Mouse (Mus musculus): Measurements from ENCODE around the gene Fryl. TPM values are rescaled to one million over a fixed set of nuclear protein-coding genes. Genes with fewer than 3 reads are reported as not detected.

The Fryl gene
- polyA plus RNA-seq, 1 experiment: 15.3 TPM

- Histone ChIP-seq H3K4me2 (ENCODE audit: low read depth) (no peak overlapping the region), H3K36me3 (ENCODE audit: control insufficient read depth, insufficient read depth) (no peaks in the 10 kb centered on the region), H3ac (ENCODE audit: control insufficient read depth, insufficient read length) (no peak overlapping the region), H3K4me3 (no peak overlapping the region), H3K79me2 (ENCODE audit: control insufficient read depth, insufficient read depth) (peaks cover 6% of the 10 kb centered on the region), H3K27me3 (ENCODE audit: control insufficient read depth, insufficient read depth, insufficient read length) (no peaks in the 10 kb centered on the region)
- no peak for TF ChIP-seq POLR2A (IDR thresholded peaks at IDR 0.05; ENCODE audit: insufficient read length, low read depth)
- no peak for TF ChIP-seq REST (IDR thresholded peaks at IDR 0.05; ENCODE audit: insufficient read depth, insufficient read length)
- no peak for TF ChIP-seq MYOG (IDR thresholded peaks at IDR 0.05; ENCODE audit: control insufficient read depth in 1 of 3, insufficient read depth in 1 of 3, insufficient read length in 2 of 3, low read depth in 2 of 3)
- no peak for TF ChIP-seq MAX (IDR thresholded peaks at IDR 0.05; ENCODE audit: low read depth)
- no peak for TF ChIP-seq E2F4 (IDR thresholded peaks at IDR 0.05; ENCODE audit: insufficient read depth)
- no peak for TF ChIP-seq POLR2AphosphoS2 (IDR thresholded peaks at IDR 0.05; ENCODE audit: insufficient read length, low read depth)
- no peak for TF ChIP-seq TCF3 (IDR thresholded peaks at IDR 0.05; ENCODE audit: insufficient read length, low read depth)
- TF ChIP-seq TCF12 (IDR thresholded peaks at IDR 0.05; ENCODE audit: insufficient read depth, poor library complexity, severe bottlenecking): no peak
- TF ChIP-seq MYOD1 (IDR thresholded peaks at IDR 0.05; ENCODE audit: control insufficient read depth in 1 of 3, insufficient read length in 2 of 3, low read depth in 2 of 3): no peak
- no peak for TF ChIP-seq SRF (IDR thresholded peaks at IDR 0.05; ENCODE audit: control insufficient read depth, insufficient read length, low read depth)
- TF ChIP-seq USF1 (IDR thresholded peaks at IDR 0.05; ENCODE audit: low read depth): no peak
- TF ChIP-seq CEBPB (IDR thresholded peaks at IDR 0.05; ENCODE audit: insufficient read depth, poor library complexity, severe bottlenecking): no peak
These were observed 38.4 kb downstream of the Fryl start for GRCm38 (mm10) chr5:73218065-73218464.

GRCm38 (mm10) chr5:73217116-73217515 lies 39.3 kb downstream of the Fryl start:
- no peaks in the 10 kb centered on the region for H3K36me3 ChIP-seq (ENCODE audit: control insufficient read depth, insufficient read depth)
- H3K79me2 ChIP-seq (ENCODE audit: control insufficient read depth, insufficient read depth): peaks cover 6% of the 10 kb centered on the region
- H3ac ChIP-seq (ENCODE audit: control insufficient read depth, insufficient read length): no peak overlapping the region
- H3K4me3 ChIP-seq: no peak overlapping the region
- no peaks in the 10 kb centered on the region for H3K27me3 ChIP-seq (ENCODE audit: control insufficient read depth, insufficient read depth, insufficient read length)
- no peak overlapping the region for H3K4me2 ChIP-seq (ENCODE audit: low read depth)
- no peak for TF ChIP-seq TCF12 (IDR thresholded peaks at IDR 0.05; ENCODE audit: insufficient read depth, poor library complexity, severe bottlenecking)

- Histone ChIP-seq H3K79me2 (ENCODE audit: control insufficient read depth, insufficient read depth) (peaks cover 6% of the 10 kb centered on the region), H3K4me3 (no peak overlapping the region), H3K36me3 (ENCODE audit: control insufficient read depth, insufficient read depth) (peaks cover 3% of the 10 kb centered on the region), H3K27me3 (ENCODE audit: control insufficient read depth, insufficient read depth, insufficient read length) (no peaks in the 10 kb centered on the region), H3K4me2 (ENCODE audit: low read depth) (no peak overlapping the region), H3ac (ENCODE audit: control insufficient read depth, insufficient read length) (no peak overlapping the region)
- TF ChIP-seq TCF3 (IDR thresholded peaks at IDR 0.05; ENCODE audit: insufficient read length, low read depth) (no peak), SRF (IDR thresholded peaks at IDR 0.05; ENCODE audit: control insufficient read depth, insufficient read length, low read depth) (no peak), POLR2AphosphoS2 (IDR thresholded peaks at IDR 0.05; ENCODE audit: insufficient read length, low read depth) (no peak), CEBPB (IDR thresholded peaks at IDR 0.05; ENCODE audit: insufficient read depth, poor library complexity, severe bottlenecking) (no peak), USF1 (IDR thresholded peaks at IDR 0.05; ENCODE audit: low read depth) (no peak), E2F4 (IDR thresholded peaks at IDR 0.05; ENCODE audit: insufficient read depth) (no peak), MYOD1 (IDR thresholded peaks at IDR 0.05; ENCODE audit: control insufficient read depth in 1 of 3, insufficient read length in 2 of 3, low read depth in 2 of 3) (no peak), POLR2A (IDR thresholded peaks at IDR 0.05; ENCODE audit: insufficient read length, low read depth) (no peak)
These were observed 40.4 kb downstream of the Fryl start for GRCm38 (mm10) chr5:73216014-73216413.

- Histone ChIP-seq H3K79me2 (ENCODE audit: control insufficient read depth, insufficient read depth) (peaks cover 6% of the 10 kb centered on the region), H3ac (ENCODE audit: control insufficient read depth, insufficient read length) (no peak overlapping the region), H3K4me3 (no peak overlapping the region), H3K36me3 (ENCODE audit: control insufficient read depth, insufficient read depth) (peaks cover 3% of the 10 kb centered on the region), H3K4me2 (ENCODE audit: low read depth) (no peak overlapping the region), H3K27me3 (ENCODE audit: control insufficient read depth, insufficient read depth, insufficient read length) (no peaks in the 10 kb centered on the region)
- no peak for TF ChIP-seq SRF (IDR thresholded peaks at IDR 0.05; ENCODE audit: control insufficient read depth, insufficient read length, low read depth)
- no peak for TF ChIP-seq MAX (IDR thresholded peaks at IDR 0.05; ENCODE audit: low read depth)
- no peak for TF ChIP-seq TCF3 (IDR thresholded peaks at IDR 0.05; ENCODE audit: insufficient read length, low read depth)
- no peak for TF ChIP-seq USF1 (IDR thresholded peaks at IDR 0.05; ENCODE audit: low read depth)
- TF ChIP-seq TCF12 (IDR thresholded peaks at IDR 0.05; ENCODE audit: insufficient read depth, poor library complexity, severe bottlenecking): no peak
- TF ChIP-seq MYOG (IDR thresholded peaks at IDR 0.05; ENCODE audit: control insufficient read depth in 1 of 3, insufficient read depth in 1 of 3, insufficient read length in 2 of 3, low read depth in 2 of 3): no peak
- TF ChIP-seq POLR2A (IDR thresholded peaks at IDR 0.05; ENCODE audit: insufficient read length, low read depth): no peak
- TF ChIP-seq POLR2AphosphoS2 (IDR thresholded peaks at IDR 0.05; ENCODE audit: insufficient read length, low read depth): no peak
- TF ChIP-seq CEBPB (IDR thresholded peaks at IDR 0.05; ENCODE audit: insufficient read depth, poor library complexity, severe bottlenecking): no peak
- TF ChIP-seq E2F4 (IDR thresholded peaks at IDR 0.05; ENCODE audit: insufficient read depth): no peak
- no peak for TF ChIP-seq MYOD1 (IDR thresholded peaks at IDR 0.05; ENCODE audit: control insufficient read depth in 1 of 3, insufficient read length in 2 of 3, low read depth in 2 of 3)
- TF ChIP-seq REST (IDR thresholded peaks at IDR 0.05; ENCODE audit: insufficient read depth, insufficient read length): no peak
These were observed 44.0 kb downstream of the Fryl start for GRCm38 (mm10) chr5:73212446-73212845.

- H3ac ChIP-seq (ENCODE audit: control insufficient read depth, insufficient read length): no peak overlapping the region
- H3K27me3 ChIP-seq (ENCODE audit: control insufficient read depth, insufficient read depth, insufficient read length): no peaks in the 10 kb centered on the region
- H3K4me2 ChIP-seq (ENCODE audit: low read depth): no peak overlapping the region
- H3K79me2 ChIP-seq (ENCODE audit: control insufficient read depth, insufficient read depth): peaks cover 6% of the 10 kb centered on the region
- H3K4me3 ChIP-seq: no peak overlapping the region
- TF ChIP-seq E2F4 (IDR thresholded peaks at IDR 0.05; ENCODE audit: insufficient read depth) (no peak), MAX (IDR thresholded peaks at IDR 0.05; ENCODE audit: low read depth) (no peak), CEBPB (IDR thresholded peaks at IDR 0.05; ENCODE audit: insufficient read depth, poor library complexity, severe bottlenecking) (no peak), MYOD1 (IDR thresholded peaks at IDR 0.05; ENCODE audit: control insufficient read depth in 1 of 3, insufficient read length in 2 of 3, low read depth in 2 of 3) (no peak), POLR2A (IDR thresholded peaks at IDR 0.05; ENCODE audit: insufficient read length, low read depth) (no peak), USF1 (IDR thresholded peaks at IDR 0.05; ENCODE audit: low read depth) (no peak), MYOG (IDR thresholded peaks at IDR 0.05; ENCODE audit: control insufficient read depth in 1 of 3, insufficient read depth in 1 of 3, insufficient read length in 2 of 3, low read depth in 2 of 3) (no peak), TCF3 (IDR thresholded peaks at IDR 0.05; ENCODE audit: insufficient read length, low read depth) (no peak), TCF12 (IDR thresholded peaks at IDR 0.05; ENCODE audit: insufficient read depth, poor library complexity, severe bottlenecking) (no peak), REST (IDR thresholded peaks at IDR 0.05; ENCODE audit: insufficient read depth, insufficient read length) (no peak), POLR2AphosphoS2 (IDR thresholded peaks at IDR 0.05; ENCODE audit: insufficient read length, low read depth) (no peak), SRF (IDR thresholded peaks at IDR 0.05; ENCODE audit: control insufficient read depth, insufficient read length, low read depth) (no peak)
- H3K36me3 ChIP-seq (ENCODE audit: control insufficient read depth, insufficient read depth): peaks cover 3% of the 10 kb centered on the region
These were observed 44.5 kb downstream of the Fryl start for GRCm38 (mm10) chr5:73211961-73212360.

All from myocyte (in vitro differentiated cells).